Mouse (Mus musculus): Measurements from ENCODE around the gene Etv6.

- no peak for TF ChIP-seq CTCF (IDR thresholded peaks at IDR 0.05; ENCODE audit: low read depth)
- no peak for TF ChIP-seq EP300 (IDR thresholded peaks at IDR 0.05; ENCODE audit: low read depth)
These were observed 37.4 kb downstream of the Etv6 start for GRCm38 (mm10) chr6:134072906-134073305.

Data from heart, postnatal 0 days (tissue).